Mouse (Mus musculus): ENCODE measurements at regions not wholly inside any gene's neighbourhood (a gene's known extent, or its start where the extent isn't known, plus 50 kb on each side); places are given as distances from the start of the nearest gene placed in this dataset.

GRCm38 (mm10) chr5:101005216-101005615 lies 159.7 kb downstream of the Gpat3 start:
- peak; percentile 20 for DNase-seq (ENCODE audit: low read depth, low spot score)

- no peak for DNase-seq (ENCODE audit: low read depth, low spot score)
Measured at GRCm38 (mm10) chr5:101000436-101000835, 154.9 kb downstream of the Gpat3 start.

- DNase-seq (ENCODE audit: low read depth, low spot score): no peak
Measured at GRCm38 (mm10) chr5:100992365-100992764, 146.9 kb downstream of the Gpat3 start.

- DNase-seq (ENCODE audit: low read depth, low spot score): peak; percentile 34
Measured at GRCm38 (mm10) chr5:100991626-100992025, 146.1 kb downstream of the Gpat3 start.

- DNase-seq (ENCODE audit: low read depth, low spot score): no peak
Measured at GRCm38 (mm10) chr5:100982573-100982936, 137.0 kb downstream of the Gpat3 start.

- no peak for DNase-seq (ENCODE audit: low read depth, low spot score)
Measured at GRCm38 (mm10) chr5:100981849-100982572, 136.5 kb downstream of the Gpat3 start.

- DNase-seq (ENCODE audit: low read depth, low spot score): no peak
Measured at GRCm38 (mm10) chr5:100976736-100977135, 131.2 kb downstream of the Gpat3 start.

- DNase-seq (ENCODE audit: low read depth, low spot score): no peak
Measured at GRCm38 (mm10) chr5:100951210-100951609, 105.7 kb downstream of the Gpat3 start.
